Mouse (Mus musculus) megakaryocyte, embryonic 14.5 days (primary cell): ENCODE measurements around the gene Rnf39. TPM values are rescaled to one million over a fixed set of nuclear protein-coding genes. Genes with fewer than 3 reads are reported as not detected.
A peak's percentile ranks its signal among the peaks of the same experiment; 100 is the strongest.

Experiments
- H3K27me3 ChIP-seq: replicated peaks from 2 replicates; pipeline ENCODE3; 2012; ENCODE audit warnings: inconsistent platforms
- H3K36me3 ChIP-seq: replicated peaks from 2 replicates; pipeline ENCODE3; 2012; ENCODE audit warnings: low read length, inconsistent platforms, mixed read lengths
- H3K4me1 ChIP-seq: 2 replicates; pipeline ENCODE4 v1.6.1; 2012; ENCODE audit warnings: inconsistent platforms
- H3K4me3 ChIP-seq: replicated peaks from 2 replicates; pipeline ENCODE3; 2012; ENCODE audit warnings: moderate library complexity, mild to moderate bottlenecking, inconsistent platforms
- H3K9me3 ChIP-seq: 2 replicates; pipeline ENCODE4 v1.6.1; 2012; ENCODE audit warnings: inconsistent platforms
- FLI1 ChIP-seq: IDR thresholded peaks from 2 replicates; pipeline ENCODE4 v1.6.1; 2012; ENCODE audit warnings: low read length, inconsistent platforms, mixed read lengths
- GATA1 ChIP-seq: IDR thresholded peaks from 3 replicates; pipeline ENCODE4 v1.6.1; 2012; ENCODE audit warnings: mixed read lengths, low read length, inconsistent platforms, borderline replicate concordance
- polyA plus RNA-seq: library from polyadenylated mRNA; stranded (reverse); fragments of >175 nt; gene quantifications from 2 replicates; pipeline ENCODE4 v1.2.3, GENCODE M21; 2012; ENCODE audit warnings: low replicate concordance; ENCODE audit not compliant: insufficient read depth

Rnf39 gene
- polyA plus RNA-seq, 1 experiment: not detected

DNA sequence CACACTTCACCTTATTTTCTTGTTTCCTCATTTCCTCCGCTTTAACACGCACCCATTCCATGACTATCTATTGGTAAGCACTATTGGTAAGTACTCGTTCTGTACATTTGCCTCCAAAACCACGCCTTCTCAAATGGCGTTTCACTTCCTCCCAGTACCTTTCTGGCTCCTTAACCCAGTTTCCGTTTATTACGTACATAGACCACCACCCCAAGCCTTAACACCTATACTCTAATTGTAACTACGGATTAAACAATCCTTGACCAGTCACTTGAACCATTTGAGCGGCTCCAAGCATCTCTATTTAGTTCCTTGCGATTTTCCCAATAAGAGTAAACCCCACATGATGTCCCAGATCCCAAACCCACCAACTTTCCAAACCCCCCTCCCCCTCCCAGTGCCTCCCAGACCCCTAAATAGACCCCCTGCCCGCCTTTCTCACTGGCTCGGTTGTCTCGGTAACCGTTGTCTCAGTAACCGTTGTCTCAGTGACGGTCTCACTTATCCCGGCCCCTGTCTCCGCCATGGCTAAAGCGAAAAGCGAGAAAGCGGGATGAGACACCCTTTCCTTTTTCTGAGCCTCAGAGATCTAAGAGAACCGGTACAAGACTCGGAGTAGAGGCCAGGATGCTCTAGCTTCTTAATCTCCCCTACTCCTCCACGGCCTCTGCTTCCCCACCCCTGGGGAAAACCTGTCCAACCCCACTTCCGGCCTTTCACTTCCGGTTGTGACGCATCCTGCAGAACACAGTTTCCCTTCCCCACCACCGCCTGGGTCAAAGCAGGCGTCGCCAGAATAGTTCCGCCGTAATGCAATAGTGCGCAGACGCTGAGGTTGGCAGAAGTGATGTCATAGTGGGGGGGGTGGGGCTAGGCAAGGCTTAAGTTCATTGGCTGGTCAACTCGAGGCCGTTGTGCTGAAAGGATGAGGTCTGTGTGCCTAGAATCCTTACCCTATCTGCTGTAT, 8.5 kb downstream of the Rnf39 start, which contains the start of gene Ppp1r11:
Ppp1r11 (minus strand) TSS at position 761 of the 967 bp plus-strand sequence.
- Histone ChIP-seq H3K4me1 (peaks cover 43% of the 10 kb centered on the region), H3K36me3 (peaks cover 54% of the 10 kb centered on the region), H3K9me3 (no peaks in the 10 kb centered on the region), H3K27me3 (peaks cover 15% of the 10 kb centered on the region), H3K4me3 (peak within 1 kb of the TSS; percentile 93)
- TF ChIP-seq FLI1 (peak; percentile 100), GATA1 (no peak)

DNA sequence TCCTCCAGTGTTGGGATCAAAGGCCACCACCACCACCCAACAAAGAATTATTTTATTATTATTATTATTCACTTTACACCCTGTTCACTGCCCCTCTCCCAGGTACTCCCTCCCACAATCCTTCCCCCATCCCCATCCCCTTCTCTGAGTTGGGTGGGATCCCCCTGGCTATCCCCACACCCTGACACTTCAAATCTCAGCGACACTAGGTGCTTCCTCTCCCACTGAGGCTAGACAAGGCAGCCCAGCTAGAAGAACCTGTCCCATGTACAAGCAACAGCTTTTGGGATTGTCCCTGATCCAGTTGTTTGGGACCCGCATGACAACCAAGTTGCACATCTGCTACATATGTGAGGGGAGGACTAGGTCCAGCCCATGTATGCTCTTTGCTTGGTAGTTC, 9.9 kb downstream of the Rnf39 start:
- no peak for TF ChIP-seq FLI1
- TF ChIP-seq GATA1: no peak
- no peaks in the 10 kb centered on the region for H3K9me3 ChIP-seq
- H3K36me3 ChIP-seq: peaks cover 63% of the 10 kb centered on the region
- H3K4me1 ChIP-seq: peaks cover 35% of the 10 kb centered on the region
- H3K27me3 ChIP-seq: peaks cover 2% of the 10 kb centered on the region
- H3K4me3 ChIP-seq: no peak overlapping the region

DNA sequence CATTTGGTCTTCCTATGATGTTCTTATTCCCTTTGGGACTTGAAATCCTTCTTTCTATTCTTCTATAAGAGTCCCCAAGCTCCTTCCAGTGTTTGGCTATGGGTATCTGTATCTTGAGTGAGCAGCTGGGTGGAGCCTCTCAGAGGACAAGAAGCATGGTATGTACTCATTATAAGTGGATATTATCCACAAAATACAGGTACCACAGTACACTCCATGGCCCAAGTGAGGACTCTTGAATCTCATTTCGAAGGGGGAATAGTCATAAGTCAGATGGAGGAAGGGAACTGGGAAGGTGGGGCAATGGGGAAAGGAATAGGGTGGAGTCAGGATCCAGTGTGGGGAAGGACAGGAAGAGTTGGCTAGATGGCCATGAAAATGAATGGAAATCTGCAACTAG, 10.3 kb downstream of the Rnf39 start:
- H3K4me1 ChIP-seq: peaks cover 35% of the 10 kb centered on the region
- peaks cover 60% of the 10 kb centered on the region for H3K36me3 ChIP-seq
- TF ChIP-seq GATA1: no peak
- no peak for TF ChIP-seq FLI1
- H3K9me3 ChIP-seq: no peaks in the 10 kb centered on the region
- H3K27me3 ChIP-seq: no peaks in the 10 kb centered on the region
- no peak overlapping the region for H3K4me3 ChIP-seq

DNA sequence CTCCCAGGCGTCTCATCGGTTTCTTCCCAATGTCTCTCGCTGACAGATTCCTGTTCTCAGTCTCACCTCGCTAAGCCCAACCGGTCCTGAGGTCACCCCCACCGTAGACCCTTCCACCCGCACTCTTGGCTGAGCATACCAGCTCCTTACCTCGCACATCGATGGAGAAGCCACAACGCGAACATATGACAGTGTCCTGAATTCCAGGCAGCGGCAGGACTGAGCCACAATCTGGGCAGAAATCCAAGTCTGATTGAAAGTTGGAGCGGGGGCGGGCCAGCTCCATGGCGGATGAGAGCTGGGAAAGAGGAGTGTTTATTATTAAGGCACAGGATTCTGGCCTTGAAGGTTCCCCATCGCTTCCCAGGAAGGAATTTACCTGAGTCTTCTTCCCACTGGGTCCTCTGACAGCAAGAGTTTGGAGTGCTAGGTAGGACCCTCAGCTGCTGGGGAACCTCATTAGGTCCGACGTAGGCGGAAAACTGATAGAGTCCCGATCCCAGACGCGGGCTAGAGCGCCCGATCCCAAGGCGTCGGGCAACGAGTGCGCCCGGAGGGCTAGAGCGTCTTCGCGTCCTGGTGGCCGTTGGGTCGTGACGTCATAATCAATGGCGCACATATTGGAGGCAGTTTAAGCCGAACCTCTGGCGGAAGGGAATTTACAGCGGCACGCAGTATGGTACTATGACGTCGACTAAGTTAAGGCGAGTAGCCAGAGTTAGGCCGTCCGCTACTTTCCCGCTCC, 15.5 kb downstream of the Rnf39 start, which contains the start of the genes Znrd1 and Znrd1as:
Znrd1 (minus strand) TSS at position 561 of the 745 bp plus-strand sequence.
Znrd1as (plus strand) TSS at position 594 of the 745 bp plus-strand sequence.
- H3K9me3 ChIP-seq: no peaks in the 10 kb centered on the region
- no peak for TF ChIP-seq GATA1
- no peak for TF ChIP-seq FLI1
- H3K4me3 ChIP-seq: peak within 1 kb of the TSS; percentile 96
- H3K27me3 ChIP-seq: no peaks in the 10 kb centered on the region
- peaks cover 21% of the 10 kb centered on the region for H3K4me1 ChIP-seq
- H3K36me3 ChIP-seq: peaks cover 38% of the 10 kb centered on the region

DNA sequence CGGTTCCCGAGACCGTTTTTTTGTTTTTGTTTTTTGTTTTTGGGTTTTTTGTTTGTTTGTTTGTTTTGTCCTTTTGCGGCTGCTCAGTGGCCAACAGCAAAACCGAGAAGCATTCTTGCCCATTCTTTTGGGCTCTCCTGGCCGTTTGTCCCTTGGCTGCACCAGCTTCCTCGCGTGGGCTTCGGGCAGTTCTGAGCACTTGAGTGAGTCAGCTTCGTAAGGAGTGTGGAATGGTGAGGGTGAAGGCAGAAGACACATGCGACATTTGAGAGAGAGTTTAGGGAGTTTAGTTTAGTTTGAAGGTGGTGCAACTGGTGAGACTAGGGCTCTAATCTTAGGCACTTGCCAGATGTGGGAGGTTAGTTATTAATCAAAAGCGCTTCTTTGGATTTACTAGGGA, 16.2 kb downstream of the Rnf39 start:
- H3K4me3 ChIP-seq: peak overlapping the region; percentile 96
- no peaks in the 10 kb centered on the region for H3K9me3 ChIP-seq
- TF ChIP-seq GATA1: no peak
- no peak for TF ChIP-seq FLI1
- H3K27me3 ChIP-seq: no peaks in the 10 kb centered on the region
- peaks cover 31% of the 10 kb centered on the region for H3K36me3 ChIP-seq
- H3K4me1 ChIP-seq: peaks cover 21% of the 10 kb centered on the region

- no peaks in the 10 kb centered on the region for H3K9me3 ChIP-seq
- peaks cover 21% of the 10 kb centered on the region for H3K4me1 ChIP-seq
- no peaks in the 10 kb centered on the region for H3K27me3 ChIP-seq
- peaks cover 26% of the 10 kb centered on the region for H3K36me3 ChIP-seq
- no peak overlapping the region for H3K4me3 ChIP-seq
- TF ChIP-seq FLI1 (no peak), GATA1 (no peak)
Measured at GRCm38 (mm10) chr17:36961125-36961524, 18.4 kb downstream of the Rnf39 start.

DNA sequence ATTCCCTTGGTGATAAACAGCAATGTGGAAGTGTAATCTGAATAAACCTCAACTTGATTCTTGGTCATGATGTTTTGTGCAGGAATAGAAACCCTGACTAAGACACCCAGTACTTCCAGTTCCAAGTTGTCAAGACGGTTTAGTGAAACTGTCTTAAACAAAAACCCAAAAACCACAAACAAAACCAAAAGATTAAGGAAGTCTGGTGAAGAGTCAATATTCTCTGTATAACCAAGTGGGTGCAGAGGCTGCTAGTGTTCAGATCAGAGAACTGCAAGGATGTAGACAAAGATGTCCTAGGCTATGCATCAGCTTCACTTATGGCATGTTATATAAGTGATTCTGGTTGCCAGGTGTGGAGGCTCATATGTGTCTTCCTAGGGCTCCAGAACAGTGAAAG, 24.2 kb downstream of the Rnf39 start:
- H3K27me3 ChIP-seq: peaks cover 27% of the 10 kb centered on the region
- peaks cover 16% of the 10 kb centered on the region for H3K36me3 ChIP-seq
- H3K4me1 ChIP-seq: peaks cover 26% of the 10 kb centered on the region
- TF ChIP-seq GATA1 (no peak), FLI1 (no peak)
- no peak overlapping the region for H3K4me3 ChIP-seq
- H3K9me3 ChIP-seq: no peaks in the 10 kb centered on the region

- no peaks in the 10 kb centered on the region for H3K9me3 ChIP-seq
- H3K27me3 ChIP-seq: peaks cover 44% of the 10 kb centered on the region
Measured at GRCm38 (mm10) chr17:36970316-36970890, 27.7 kb downstream of the Rnf39 start.

GRCm38 (mm10) chr17:36971172-36971850, 28.6 kb downstream of the Rnf39 start:
- H3K4me1 ChIP-seq: peaks cover 41% of the 10 kb centered on the region
- H3K36me3 ChIP-seq: no peaks in the 10 kb centered on the region
- TF ChIP-seq GATA1 (no peak), FLI1 (no peak)

More at GRCm38 (mm10) chr17:36970316-36970890, 27.7 kb downstream of the Rnf39 start:
- TF ChIP-seq GATA1 (no peak), FLI1 (no peak)
- Histone ChIP-seq H3K36me3 (peaks cover 3% of the 10 kb centered on the region), H3K4me1 (peaks cover 43% of the 10 kb centered on the region), H3K4me3 (no peak overlapping the region)

More at GRCm38 (mm10) chr17:36971172-36971850, 28.6 kb downstream of the Rnf39 start:
- Histone ChIP-seq H3K9me3 (no peaks in the 10 kb centered on the region), H3K27me3 (peaks cover 50% of the 10 kb centered on the region), H3K4me3 (no peak overlapping the region)
